In the genomic region with DNA sequence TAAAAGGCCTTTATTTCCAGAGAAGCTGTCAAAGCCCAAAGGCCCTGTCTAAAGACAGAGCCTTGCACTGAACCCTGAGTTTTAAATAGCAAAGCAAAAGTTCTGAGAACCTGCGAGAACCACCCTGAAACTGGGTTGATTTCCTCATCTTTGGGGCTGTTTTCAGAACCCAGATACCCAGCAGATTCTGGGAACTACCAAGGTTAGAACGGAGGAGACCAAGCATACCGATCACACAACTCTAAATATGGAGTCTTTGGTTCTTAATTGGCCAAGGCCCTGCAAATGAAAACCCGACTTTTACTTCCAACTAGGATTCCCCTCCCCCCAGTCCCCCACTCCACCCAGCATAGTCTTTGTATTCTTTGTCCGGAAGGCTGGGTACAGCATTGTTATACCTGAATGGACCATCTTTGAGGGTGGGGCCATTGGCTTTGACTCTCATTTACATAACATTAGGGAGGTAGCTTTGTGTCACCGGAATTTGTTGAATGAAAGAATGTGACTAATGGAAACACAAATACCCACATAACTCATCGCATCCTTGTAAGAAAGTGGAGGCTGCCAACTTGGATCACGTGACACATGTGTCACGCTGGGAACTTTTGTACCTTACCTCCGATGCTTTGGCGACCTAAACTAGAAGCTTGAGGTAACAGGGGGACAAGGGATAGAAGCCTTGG, we compare ENCODE assay signal across 8 mouse cellular contexts.
DNase-seq lines count a peak whose midpoint lies in the region; ATAC-seq and TF ChIP-seq lines count a peak whose summit lies in the region.

No protein-coding gene starts in this region.

- no peaks in the 10 kb centered on the region for H3K27me3 ChIP-seq in intestine, embryonic 16.5 days (replicated peaks; ENCODE audit: control insufficient read depth, insufficient read depth, low read length)
- H3K27me3 ChIP-seq in neural tube, embryonic 14.5 days (ENCODE audit: control insufficient read depth, insufficient read depth, low read length), result no peaks in the 10 kb centered on the region

- TF ChIP-seq CTCF in left cerebral cortex, adult 2 months (IDR thresholded peaks at IDR 0.05), result no peak

- DNase-seq in left cerebral cortex, adult 2 months (ENCODE audit: extremely low spot score in 1 of 2, low spot score in 2 of 2), result no peak
- DNase-seq in left cerebral cortex, adult 9 months (ENCODE audit: low spot score in 2 of 2), result no peak
- peak; percentile 56 for DNase-seq in embryo, embryonic 11 days
- DNase-seq in gastrocnemius, postnatal 10 days, result no peak
- no peak for DNase-seq in adrenal gland, postnatal 36 days

- H3K36me3 ChIP-seq in intestine, embryonic 16.5 days (ENCODE audit: control insufficient read depth, insufficient read depth, low read length), result 0 out of 2 replicates have a peak, but pooled peaks cover 1% of the 10 kb centered on the region
- no peaks in the 10 kb centered on the region for H3K36me3 ChIP-seq in neural tube, embryonic 14.5 days (ENCODE audit: control insufficient read depth, insufficient read depth, low read length)

- H3K4me2 ChIP-seq in intestine, embryonic 16.5 days (ENCODE audit: low read depth, low read length), result peak overlapping the region; percentile 75
- H3K4me2 ChIP-seq in neural tube, embryonic 14.5 days (ENCODE audit: low read depth, low read length), result no peak overlapping the region

- H3K9ac ChIP-seq in intestine, embryonic 16.5 days (ENCODE audit: low read depth, low read length), result peak overlapping the region; percentile 57; the same call in 1 of the 2 replicates
- no peak overlapping the region for H3K9ac ChIP-seq in neural tube, embryonic 14.5 days (replicated peaks; ENCODE audit: low read depth, low read length)

- ATAC-seq in intestine, embryonic 16.5 days, result peak; percentile 6; the same call in 1 of the 2 replicates
- peak; percentile 36; the same call in 1 of the 2 replicates for ATAC-seq in neural tube, embryonic 14.5 days (ENCODE audit: low read depth)
- no peak for ATAC-seq in cerebellum, adult (ENCODE audit: insufficient number of reproducible peaks, low FRiP score, low TSS enrichment)

- H3K4me3 ChIP-seq in left cerebral cortex, adult 2 months, result no peak overlapping the region
- H3K4me3 ChIP-seq in intestine, embryonic 16.5 days (ENCODE audit: low read length), result no peak overlapping the region; the same call in 1 of the 2 replicates
- no peak overlapping the region for H3K4me3 ChIP-seq in neural tube, embryonic 14.5 days (ENCODE audit: low read depth, low read length)

- 76% methylated on average over 11 of the region's 11 CpGs for WGBS in intestine, embryonic 16.5 days
- WGBS in neural tube, embryonic 14.5 days, result 27% methylated on average over 11 of the region's 11 CpGs

- no peaks in the 10 kb centered on the region for H3K9me3 ChIP-seq in intestine, embryonic 16.5 days (ENCODE audit: control insufficient read depth, low read length)
- H3K9me3 ChIP-seq in neural tube, embryonic 14.5 days (ENCODE audit: control insufficient read depth, low read length), result no peaks in the 10 kb centered on the region

- intact Hi-C loops in left cerebral cortex, adult 2 months (cut with DNase I), result loop anchor here (2.0 kb wide), 1 partner anchor 28 kb away; no protein-coding TSS in a partner anchor

- H3K4me1 ChIP-seq in intestine, embryonic 16.5 days (ENCODE audit: control insufficient read depth, insufficient read depth, low read length), result peaks cover 19% of the 10 kb centered on the region
- peaks cover 11% of the 10 kb centered on the region; the same call in 1 of the 2 replicates for H3K4me1 ChIP-seq in neural tube, embryonic 14.5 days (ENCODE audit: control insufficient read depth, insufficient read depth, low read length)

- peak overlapping the region; percentile 85 for H3K27ac ChIP-seq in left cerebral cortex, adult 2 months
- peak overlapping the region; percentile 91 for H3K27ac ChIP-seq in intestine, embryonic 16.5 days (ENCODE audit: low read length)
- H3K27ac ChIP-seq in neural tube, embryonic 14.5 days (ENCODE audit: low read depth, low read length), result 0 out of 2 replicates have a peak overlapping the region, but pooled peaks have one; percentile 0

Comparison
In these comparisons a context has a peak if more than half of its experiments do, and no peak if none do; other contexts are left out.
1. H3K27ac ChIP-seq: peak in every context shown above with its lines; median percentile 91 in intestine, embryonic 16.5 days; 85 in left cerebral cortex, adult 2 months; 0 in neural tube, embryonic 14.5 days.